Mouse (Mus musculus) liver, postnatal 0 days (tissue): ENCODE measurements around the gene Flnb.

Experiments
- CTCF ChIP-seq: sonication (generic); IDR thresholded peaks from 2 replicates; pipeline ENCODE4 v1.5.1; 2016; ENCODE audit warnings: antibody characterized with exemption, low read depth
- EP300 ChIP-seq: IDR thresholded peaks from 2 replicates; pipeline ENCODE4 v1.6.1; 2016; ENCODE audit warnings: antibody characterized with exemption, low read depth, mild to moderate bottlenecking

DNA sequence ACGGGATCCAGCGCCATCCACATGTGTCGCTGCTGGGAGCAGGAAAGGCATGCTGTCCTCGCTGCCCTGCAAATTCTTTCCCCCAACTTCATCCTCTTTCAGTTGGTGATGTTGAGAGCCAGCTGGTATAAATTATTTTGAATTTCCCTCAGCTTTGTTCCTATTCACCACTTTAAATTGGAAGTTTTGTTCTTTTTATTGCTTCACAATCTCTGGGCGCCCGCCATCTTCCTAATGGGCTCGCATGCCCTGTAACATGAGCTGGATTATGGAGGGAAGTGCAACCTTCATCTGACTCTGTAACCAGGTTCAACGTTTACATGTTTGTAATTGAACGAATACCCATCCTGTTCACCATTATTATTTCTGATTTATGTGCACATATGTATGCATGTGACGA, 38.6 kb downstream of the Flnb start:
- no peak for TF ChIP-seq CTCF
- TF ChIP-seq EP300: no peak
